Mouse (Mus musculus): ENCODE data around the gene Sppl3. TPM values are rescaled to one million over a fixed set of nuclear protein-coding genes. Genes with fewer than 3 reads are reported as not detected.

The Sppl3 gene
- total and polyA plus RNA-seq, 3 experiments, result 14.3 to 29.2 (median 14.9) TPM

DNA sequence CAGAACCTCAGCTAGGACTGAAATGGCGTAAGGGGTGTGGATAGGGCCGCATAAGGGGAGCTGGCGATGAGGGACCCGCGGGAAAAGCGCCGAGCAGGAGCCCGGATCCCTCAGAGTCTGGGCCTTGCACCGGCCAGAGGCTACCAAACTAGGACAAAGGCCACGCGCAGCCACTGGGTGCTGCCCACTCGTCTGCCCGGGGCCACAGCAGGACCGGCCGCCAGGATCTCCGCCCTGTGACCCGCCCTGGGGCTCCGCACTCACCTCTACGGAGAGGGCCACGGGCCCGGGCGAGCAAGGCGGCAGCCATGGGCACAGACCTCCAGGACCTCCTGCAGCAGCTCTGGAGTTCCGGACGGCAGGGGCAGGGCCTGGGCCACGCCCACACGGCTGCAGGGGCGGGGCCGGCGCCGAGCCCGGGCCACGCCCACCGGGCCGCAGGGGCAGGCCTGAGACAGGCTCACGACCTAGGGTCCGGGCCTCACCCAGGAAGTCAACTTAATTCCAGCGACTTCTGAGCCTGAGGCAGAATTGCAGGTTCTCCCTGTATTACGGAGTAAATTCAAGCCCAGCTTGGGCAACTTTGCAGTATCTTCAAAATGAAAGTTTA, 108.1 kb downstream of the Sppl3 start, which contains the start of gene Acads (continued):
- TF ChIP-seq TCF12 (IDR thresholded peaks at IDR 0.05; ENCODE audit: low read depth, low read length) (peak; percentile 70; the same call in 1 of the 2 replicates), MXI1 (IDR thresholded peaks at IDR 0.05; ENCODE audit: low read depth, low read length) (peak; percentile 87), IRF4 (IDR thresholded peaks at IDR 0.05; ENCODE audit: low read depth, low read length) (0 out of 2 replicates have a peak, but pooled peaks have one; percentile 20), PAX5 (IDR thresholded peaks at IDR 0.05; ENCODE audit: low read length) (no peak), CHD2 (IDR thresholded peaks at IDR 0.05; ENCODE audit: low read length) (no peak), USF1 (IDR thresholded peaks at IDR 0.05; ENCODE audit: low read depth, low read length) (no peak), USF2 (conservative IDR thresholded peaks at IDR 0.05; ENCODE audit: low read depth, low read length) (no peak), POLR2AphosphoS2 (IDR thresholded peaks at IDR 0.05; ENCODE audit: low read depth, low read length) (peak; percentile 54; the same call in 1 of the 2 replicates), RAD21 (IDR thresholded peaks at IDR 0.05; ENCODE audit: low read depth, low read length) (no peak), UBTF (IDR thresholded peaks at IDR 0.05; ENCODE audit: low read depth, low read length) (no peak), POLR2A (IDR thresholded peaks at IDR 0.05; ENCODE audit: low read depth, low read length) (peak; percentile 83), SIN3A (IDR thresholded peaks at IDR 0.05; ENCODE audit: low read length) (peak; percentile 79; the same call in 1 of the 2 replicates), BHLHE40 (IDR thresholded peaks at IDR 0.05; ENCODE audit: low read depth, low read length) (no peak), E2F4 (IDR thresholded peaks at IDR 0.05; ENCODE audit: insufficient replicate concordance, low read depth, low read length) (no peak), ZNF384 (IDR thresholded peaks at IDR 0.05; ENCODE audit: low read depth, low read length) (no peak), SMC3 (IDR thresholded peaks at IDR 0.05; ENCODE audit: low read depth, low read length) (no peak), HCFC1 (IDR thresholded peaks at IDR 0.05; ENCODE audit: low read depth, low read length) (no peak), JUND (conservative IDR thresholded peaks at IDR 0.05; ENCODE audit: low read depth, low read length) (no peak)

DNA sequence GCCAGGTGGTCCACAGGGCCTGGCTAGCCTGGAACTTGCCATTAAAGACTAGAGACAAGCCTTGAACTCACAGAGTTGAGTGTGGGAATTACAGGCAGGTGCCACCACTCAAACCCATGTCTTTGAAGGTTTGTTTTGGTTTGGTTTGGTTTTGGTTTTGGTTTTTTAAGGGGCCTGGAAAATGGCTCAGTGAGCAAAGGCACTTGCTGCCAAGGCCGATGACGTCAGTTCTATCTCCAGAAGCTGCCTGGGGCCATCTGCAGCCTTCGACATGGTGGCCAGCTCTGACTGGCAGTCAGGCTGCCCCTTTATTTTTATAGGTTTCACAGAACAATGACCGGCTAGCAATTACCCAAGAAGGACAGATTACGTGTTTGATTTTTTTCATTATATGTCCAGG, 110.0 kb downstream of the Sppl3 start:
- 0 out of 2 replicates have a peak overlapping the region, but pooled peaks have one; percentile 12 for H3K27ac ChIP-seq (ENCODE audit: insufficient read depth, low read depth)
- peaks cover 35 to 50% of the 10 kb centered on the region in 2 experiments for H3K36me3 ChIP-seq (replicated peaks in 1 of 2; ENCODE audit: control insufficient read depth in 1 of 2, insufficient read depth in 1 of 2, low read length in 1 of 2)
- dilution Hi-C loops (cut with MboI; ENCODE audit: extremely low pct_ligation_motif_present, extremely low pct_unique_long_range_greater_than_20kb, low sequenced_read_pairs), result no loop called here
- H3K79me2 ChIP-seq (replicated peaks; ENCODE audit: control insufficient read depth, extremely low read depth, insufficient read depth, poor library complexity, severe bottlenecking), result no peaks in the 10 kb centered on the region; the same call in 1 of the 2 replicates
- peaks cover 3% of the 10 kb centered on the region for H3K9me3 ChIP-seq (replicated peaks; ENCODE audit: low read length)
- in situ Hi-C loops (cut with MboI; ENCODE audit: low pct_ligation_motif_present, low pct_unique_long_range_greater_than_20kb, low sequenced_read_pairs), result no loop called here
- peaks cover 9 to 44% of the 10 kb centered on the region in 2 experiments for H3K4me1 ChIP-seq (ENCODE audit: control insufficient read depth in 1 of 2, insufficient read depth in 2 of 2)
- no peaks in the 10 kb centered on the region for H3K27me3 ChIP-seq (replicated peaks)
- peak; percentile 44 for DNase-seq (ENCODE audit: extremely low read depth)
- H3K9ac ChIP-seq (ENCODE audit: insufficient read depth, low read depth), result no peak overlapping the region
- no peak overlapping the region for H3K4me3 ChIP-seq (replicated peaks in 1 of 3; ENCODE audit: low read depth in 2 of 3, low read length in 2 of 3, poor library complexity in 1 of 3)
- H3K4me2 ChIP-seq (ENCODE audit: insufficient read depth, low read depth, poor library complexity, severe bottlenecking), result peak overlapping the region; percentile 1; the same call in 1 of the 2 replicates
- TF ChIP-seq ZKSCAN1 (IDR thresholded peaks at IDR 0.05; ENCODE audit: borderline replicate concordance, low read depth, low read length) (no peak), JUND (conservative IDR thresholded peaks at IDR 0.05; ENCODE audit: low read depth, low read length) (peak; percentile 67), RAD21 (IDR thresholded peaks at IDR 0.05; ENCODE audit: low read depth, low read length) (no peak), MXI1 (IDR thresholded peaks at IDR 0.05; ENCODE audit: low read depth, low read length) (no peak), CTCF (conservative IDR thresholded peaks at IDR 0.05 in 1 of 2, IDR thresholded peaks at IDR 0.05 in 1 of 2; ENCODE audit: low read depth in 2 of 2, low read length in 2 of 2) (no peak), HCFC1 (IDR thresholded peaks at IDR 0.05; ENCODE audit: low read depth, low read length) (no peak), ELF1 (IDR thresholded peaks at IDR 0.05; ENCODE audit: low read depth, low read length) (no peak), IRF4 (IDR thresholded peaks at IDR 0.05; ENCODE audit: low read depth, low read length) (no peak; the same call in 1 of the 2 replicates), RCOR1 (conservative IDR thresholded peaks at IDR 0.05; ENCODE audit: low read depth, low read length) (no peak), CHD2 (IDR thresholded peaks at IDR 0.05; ENCODE audit: low read length) (no peak), GABPA (IDR thresholded peaks at IDR 0.05; ENCODE audit: insufficient replicate concordance, low read depth, low read length) (no peak), PAX5 (IDR thresholded peaks at IDR 0.05; ENCODE audit: low read length) (no peak), TBP (conservative IDR thresholded peaks at IDR 0.05; ENCODE audit: low read depth, low read length) (no peak), ZNF384 (IDR thresholded peaks at IDR 0.05; ENCODE audit: low read depth, low read length) (no peak), MYC (IDR thresholded peaks at IDR 0.05; ENCODE audit: low read depth, low read length) (no peak), CHD1 (IDR thresholded peaks at IDR 0.05; ENCODE audit: low read depth, low read length) (no peak), E2F4 (IDR thresholded peaks at IDR 0.05; ENCODE audit: insufficient replicate concordance, low read depth, low read length) (no peak), UBTF (IDR thresholded peaks at IDR 0.05; ENCODE audit: low read depth, low read length) (no peak), ETS1 (conservative IDR thresholded peaks at IDR 0.05; ENCODE audit: low read depth, low read length) (peak; percentile 62), ZC3H11A (IDR thresholded peaks at IDR 0.05; ENCODE audit: low read depth, low read length) (no peak), TCF12 (IDR thresholded peaks at IDR 0.05; ENCODE audit: low read depth, low read length) (0 out of 2 replicates have a peak, but pooled peaks have one; percentile 20), SIN3A (IDR thresholded peaks at IDR 0.05; ENCODE audit: low read length) (no peak), SMC3 (IDR thresholded peaks at IDR 0.05; ENCODE audit: low read depth, low read length) (no peak), BHLHE40 (IDR thresholded peaks at IDR 0.05; ENCODE audit: low read depth, low read length) (peak; percentile 60), USF2 (conservative IDR thresholded peaks at IDR 0.05; ENCODE audit: low read depth, low read length) (no peak), JUN (IDR thresholded peaks at IDR 0.05; ENCODE audit: insufficient read depth, low read depth, low read length) (peak; percentile 78; the same call in 1 of the 2 replicates), NELFE (IDR thresholded peaks at IDR 0.05; ENCODE audit: low read depth, low read length) (no peak), USF1 (IDR thresholded peaks at IDR 0.05; ENCODE audit: low read depth, low read length) (no peak), MAFK (IDR thresholded peaks at IDR 0.05; ENCODE audit: insufficient replicate concordance, low read length) (no peak), MAX (IDR thresholded peaks at IDR 0.05; ENCODE audit: low read length) (no peak), MEF2A (IDR thresholded peaks at IDR 0.05; ENCODE audit: borderline replicate concordance, low read depth, low read length) (peak; percentile 79; the same call in 1 of the 2 replicates)

Data from CH12.LX (cell line).